8 mouse cellular contexts compared by ENCODE assay signal in the genomic region with DNA sequence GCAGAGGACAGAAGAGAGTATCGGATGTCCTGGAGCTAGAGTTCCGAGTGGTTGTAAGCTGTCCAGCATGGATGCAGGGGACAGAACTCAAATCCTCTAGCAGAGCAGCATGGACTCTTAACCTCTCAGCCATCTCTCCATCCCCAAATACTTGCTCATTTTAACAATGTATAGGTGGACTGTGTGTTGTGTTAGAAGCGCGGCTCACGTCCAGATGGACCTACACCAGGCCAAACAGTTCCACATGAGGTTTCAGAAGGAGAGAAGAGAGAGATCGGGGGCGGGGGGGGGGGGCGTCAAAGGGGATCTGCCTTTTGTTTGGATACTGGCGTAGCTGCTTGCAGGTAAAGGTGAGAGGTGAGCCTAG.
"Had no signal": no experiment of that assay in that cellular context is flagged by ENCODE, and none has a peak within 500 bp of the region (broad histone marks: within the 10 kb centered on the region; RNA-seq: fewer than 3 reads in every experiment).

No protein-coding gene starts in this region.

- H3K9me3 ChIP-seq: liver, embryonic 13.5 days; neural tube, embryonic 12.5 days had no signal

- H3K27me3 ChIP-seq: liver, embryonic 13.5 days; neural tube, embryonic 12.5 days had no signal

- DNase-seq: liver, embryonic 13.5 days; lung, postnatal 14 days; lung, postnatal 4 days; thymus, postnatal 25 days had no signal

- H3K27ac ChIP-seq: layer of hippocampus, adult 2 months; liver, embryonic 13.5 days; neural tube, embryonic 12.5 days had no signal

- H3K36me3 ChIP-seq: liver, embryonic 13.5 days; neural tube, embryonic 12.5 days had no signal

- H3K4me2 ChIP-seq: liver, embryonic 13.5 days; midbrain, embryonic 11.5 days; neural tube, embryonic 12.5 days had no signal

- H3K9ac ChIP-seq: liver, embryonic 13.5 days; neural tube, embryonic 12.5 days had no signal

- H3K4me3 ChIP-seq: liver, embryonic 13.5 days; neural tube, embryonic 12.5 days had no signal

- ATAC-seq: intestine, postnatal 0 days had no signal
